Mouse (Mus musculus): ENCODE results near the gene Cts6.
A peak's percentile ranks its signal among the peaks of the same experiment; 100 is the strongest.
"Not testable (repeated sequence)": the region's sequence is repeated elsewhere in the genome, so short reads cannot be mapped to it uniquely, and the experiment has no call there.

The Cts6 gene

DNA sequence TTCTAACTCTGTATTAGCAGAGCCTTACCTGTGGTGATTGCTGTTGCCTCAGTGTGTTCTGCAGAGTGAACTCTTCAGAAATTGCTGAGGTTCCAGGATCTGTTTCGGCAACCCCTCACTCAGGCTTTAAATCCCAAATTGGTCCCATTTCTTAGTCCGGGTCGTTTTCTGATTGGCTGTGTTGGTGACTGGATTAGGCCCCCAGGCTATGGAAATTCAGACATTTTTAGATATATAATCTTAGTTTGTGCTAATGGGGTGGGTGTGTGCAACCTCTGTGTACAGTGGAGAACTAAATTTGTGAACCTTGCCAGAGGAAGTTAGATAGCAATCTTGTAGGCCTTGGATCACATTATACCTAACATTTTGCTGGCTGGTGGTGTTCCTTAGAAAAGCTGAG lies at the start of gene Cts6:
Gene Cts6, minus strand, starts transcription at position 101 of the 400 bp plus-strand sequence.
- no peak for DNase-seq (ENCODE audit: low spot score)

DNA sequence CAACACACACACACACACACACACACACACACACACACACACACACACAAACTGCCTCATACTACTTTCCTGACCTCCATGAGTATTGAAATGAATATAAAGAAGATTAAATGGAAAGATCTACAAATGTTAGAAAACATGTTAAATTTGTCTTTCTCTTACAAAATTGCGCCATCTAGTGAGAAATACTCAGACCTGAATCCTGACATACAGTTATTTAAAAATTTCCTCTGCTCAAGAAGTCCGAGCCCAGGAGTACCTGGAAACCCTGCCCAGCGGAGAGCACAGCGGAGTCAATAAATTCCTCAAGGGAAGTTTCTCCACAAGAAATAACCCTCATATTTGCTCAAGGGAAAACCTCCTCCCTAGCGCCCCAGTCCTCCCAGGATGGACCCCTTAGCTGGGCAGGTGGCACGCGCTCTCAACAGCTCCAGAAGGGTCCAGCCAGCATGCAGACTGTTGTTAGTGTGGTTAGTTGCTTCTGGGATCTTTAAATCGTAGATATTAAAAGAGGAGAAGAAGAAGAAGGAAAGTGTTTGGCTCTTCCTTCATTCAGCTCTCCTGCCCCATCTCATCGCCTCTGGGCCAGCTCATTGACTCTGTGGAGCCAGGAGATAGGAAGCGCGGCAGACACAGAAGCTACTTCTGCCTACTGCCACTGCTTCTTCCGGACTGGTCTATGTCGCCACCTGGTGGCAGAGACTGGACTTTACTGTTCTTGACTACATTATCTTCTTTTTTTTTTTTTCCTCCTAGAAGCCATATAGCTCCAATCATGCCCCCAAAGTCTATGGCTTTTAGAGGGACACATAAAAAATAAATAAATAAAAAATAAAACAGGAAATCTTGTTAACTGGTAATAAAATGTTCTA lies 38.1 kb upstream of the Cts6 start:
- DNase-seq (ENCODE audit: low spot score), result peak; percentile 68

DNA sequence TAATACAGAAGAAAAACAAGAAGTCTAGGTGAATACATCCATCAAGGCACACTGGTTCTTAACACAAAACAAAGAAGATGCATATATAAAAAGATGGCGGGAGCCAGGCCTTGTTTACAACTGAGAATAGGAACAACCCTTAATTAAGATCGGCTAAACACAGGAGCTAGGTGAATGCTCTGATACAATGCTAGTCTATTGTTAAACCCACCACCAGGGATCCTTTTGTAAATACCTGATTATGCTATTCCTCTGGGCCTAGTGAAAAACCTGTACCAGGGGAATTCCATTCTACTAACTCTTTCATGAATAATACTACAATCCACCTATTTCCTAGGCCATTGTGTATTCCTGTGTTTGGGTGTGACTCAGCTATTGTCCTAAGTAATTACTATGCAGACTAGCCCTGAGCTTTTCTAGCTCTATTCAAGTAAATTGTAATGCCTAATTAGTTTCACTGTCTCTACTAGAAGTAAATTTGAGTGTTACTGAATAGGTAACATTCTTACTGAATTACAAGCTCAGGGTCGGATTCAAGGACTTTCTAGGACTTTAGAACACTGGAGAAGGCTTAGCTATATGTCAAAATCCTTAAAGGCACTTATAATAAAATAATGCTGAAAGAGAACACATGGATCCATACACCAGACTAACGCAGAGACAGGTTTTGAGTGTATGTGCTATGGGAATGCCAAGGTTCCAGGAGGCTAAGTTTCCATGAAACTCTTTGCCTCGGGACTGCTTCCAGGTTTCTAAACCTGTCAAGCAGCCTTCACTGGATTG lies 17.9 kb downstream of the Cts6 start:
- DNase-seq (ENCODE audit: low spot score), result not testable (repeated sequence)

DNA sequence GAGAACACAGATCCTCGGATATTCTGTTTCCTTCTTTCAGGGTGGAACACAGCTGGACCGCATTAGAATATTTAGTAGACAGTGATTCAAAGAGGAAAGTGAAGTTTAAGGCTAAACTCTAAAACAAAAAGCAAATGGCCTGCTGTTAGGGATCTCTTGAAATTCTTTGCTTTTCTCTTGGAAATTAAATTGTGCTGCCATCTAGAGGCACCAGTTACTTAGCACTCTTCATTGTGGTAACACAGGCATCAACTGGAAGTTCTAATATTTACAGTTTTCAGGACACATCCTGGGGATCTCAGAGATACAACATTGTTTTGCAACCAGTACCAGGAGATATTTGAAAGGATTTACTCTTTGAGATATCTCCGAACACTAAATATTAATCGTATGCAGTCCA lies 38.6 kb downstream of the Cts6 start:
- no peak for DNase-seq (ENCODE audit: low spot score)

DNA sequence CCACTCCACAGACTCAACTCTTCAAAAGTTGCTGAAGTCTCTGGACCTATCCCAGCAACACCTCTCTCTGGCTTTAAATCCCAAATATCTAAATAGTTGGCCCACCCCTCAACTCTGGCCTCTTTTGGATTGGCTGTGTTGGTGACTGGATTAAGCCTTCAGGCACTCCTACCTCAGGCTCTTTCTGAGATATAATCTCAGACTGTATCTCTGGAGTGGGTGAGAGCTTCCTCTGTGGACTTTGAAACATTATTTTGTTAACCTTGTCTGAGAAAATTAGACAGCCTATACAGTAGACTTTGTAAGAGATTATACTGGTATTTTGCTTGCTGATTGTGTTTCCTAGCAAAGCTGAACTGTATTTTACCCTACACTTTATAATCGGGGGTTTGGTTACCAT lies 39.1 kb downstream of the Cts6 start, which contains the start of gene Ctsr:
Gene Ctsr, minus strand, starts transcription at position 101 of the 400 bp plus-strand sequence.
- no peak for DNase-seq (ENCODE audit: low spot score)
